Mouse (Mus musculus): ENCODE data around the gene Rnf31. TPM values are rescaled to one million over a fixed set of nuclear protein-coding genes. Genes with fewer than 3 reads are reported as not detected.

The Rnf31 gene
- total RNA-seq, 2 experiments from 2014 or later = 35.6 to 37.2 TPM

DNA sequence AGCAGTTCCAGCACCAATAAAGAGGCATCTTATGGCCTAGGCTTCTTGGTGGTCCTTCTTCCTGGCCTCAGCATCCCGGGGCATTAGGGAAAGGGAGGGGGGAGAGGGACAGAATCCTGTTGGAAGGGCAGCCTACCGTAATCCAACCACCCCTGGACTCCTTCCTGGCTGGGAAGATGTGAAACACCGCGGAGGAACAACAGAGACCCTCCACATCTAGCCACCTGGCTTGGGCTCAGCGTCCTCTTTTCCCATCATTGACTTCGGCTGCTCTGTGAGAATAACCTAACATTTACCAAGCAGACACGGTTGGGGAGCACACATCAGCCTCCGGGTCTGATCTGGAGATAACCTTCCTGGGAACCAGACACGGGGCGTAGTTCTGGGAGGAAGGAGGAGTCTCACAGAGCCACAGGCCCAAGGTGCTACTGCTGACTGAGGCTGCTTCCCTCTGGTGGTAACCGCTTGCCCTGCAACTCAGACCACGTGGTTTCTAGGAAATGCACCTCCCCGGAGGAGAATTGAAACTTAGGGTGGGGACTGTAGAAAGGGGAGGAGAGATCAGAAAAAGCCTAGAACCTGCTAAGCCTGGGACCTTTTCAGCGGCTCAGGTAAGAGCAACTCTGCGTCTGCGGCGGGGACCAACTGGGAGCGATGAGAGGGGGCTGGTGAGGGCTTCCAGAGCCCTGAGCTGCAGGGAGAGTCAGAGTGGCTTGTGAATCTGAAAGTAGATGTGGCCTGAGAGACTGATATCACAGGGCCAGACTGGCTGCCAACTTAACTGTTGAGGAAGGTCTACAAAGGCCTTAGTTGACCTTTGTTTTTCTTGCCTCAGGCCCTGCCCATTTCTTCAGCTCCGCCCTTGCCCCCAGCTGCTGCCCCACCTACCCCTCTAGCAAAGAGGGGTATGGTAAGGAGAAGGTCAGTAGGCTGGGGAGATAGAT lies 12.4 kb downstream of the Rnf31 start:
- peak; percentile 85 to 91 for DNase-seq (ENCODE audit: low spot score in 2 of 2)

DNA sequence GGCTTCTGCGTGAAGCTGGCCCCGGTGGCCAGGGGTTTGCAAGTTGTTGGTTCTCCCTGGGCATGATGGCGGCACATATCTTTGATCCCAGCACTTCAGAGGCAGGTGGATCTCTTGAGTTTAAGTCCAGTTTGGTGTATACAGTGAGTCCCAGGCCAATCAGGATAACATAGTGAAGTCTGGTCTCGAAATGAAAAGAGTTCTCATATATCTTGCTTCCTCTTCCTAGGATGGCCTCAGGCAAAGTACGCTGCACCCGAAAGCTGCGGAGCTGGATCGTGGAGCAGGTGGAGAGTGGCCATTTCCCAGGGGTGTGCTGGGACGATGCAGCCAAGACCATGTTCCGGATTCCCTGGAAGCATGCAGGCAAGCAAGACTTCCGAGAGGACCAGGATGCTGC lies 13.3 kb downstream of the Rnf31 start:
- DNase-seq (ENCODE audit: low spot score in 2 of 2) = no peak

DNA sequence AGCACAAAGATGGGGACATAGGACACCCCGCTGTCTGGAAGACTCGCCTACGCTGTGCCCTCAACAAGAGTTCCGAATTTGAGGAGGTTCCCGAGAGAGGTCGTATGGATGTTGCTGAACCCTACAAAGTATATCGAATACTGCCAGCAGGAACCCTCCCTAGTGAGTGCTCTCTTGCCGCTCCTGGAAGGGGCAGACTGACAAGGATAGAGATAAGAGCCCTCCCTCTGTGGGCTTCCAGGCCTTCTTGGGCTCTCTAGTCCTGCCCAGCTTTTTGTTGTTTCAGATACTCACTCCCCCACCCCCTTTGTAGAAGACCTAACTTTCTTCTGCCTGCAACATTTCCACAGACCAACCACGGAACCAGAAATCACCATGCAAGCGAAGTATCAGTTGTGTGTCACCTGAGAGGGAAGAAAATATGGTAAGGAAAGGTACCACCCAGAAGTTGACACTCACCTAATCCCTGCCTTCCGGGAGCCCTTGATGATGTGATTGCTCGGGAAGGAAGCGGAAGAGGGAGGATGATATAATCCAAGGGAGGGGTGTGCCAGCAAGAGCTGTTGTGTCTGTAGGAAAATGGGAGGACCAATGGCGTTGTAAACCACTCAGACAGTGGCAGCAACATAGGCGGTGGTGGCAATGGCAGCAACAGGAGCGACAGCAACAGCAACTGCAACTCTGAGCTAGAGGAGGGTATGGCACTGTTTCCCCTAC lies 14.4 kb downstream of the Rnf31 start:
- DNase-seq (ENCODE audit: low spot score in 2 of 2) = no peak

DNA sequence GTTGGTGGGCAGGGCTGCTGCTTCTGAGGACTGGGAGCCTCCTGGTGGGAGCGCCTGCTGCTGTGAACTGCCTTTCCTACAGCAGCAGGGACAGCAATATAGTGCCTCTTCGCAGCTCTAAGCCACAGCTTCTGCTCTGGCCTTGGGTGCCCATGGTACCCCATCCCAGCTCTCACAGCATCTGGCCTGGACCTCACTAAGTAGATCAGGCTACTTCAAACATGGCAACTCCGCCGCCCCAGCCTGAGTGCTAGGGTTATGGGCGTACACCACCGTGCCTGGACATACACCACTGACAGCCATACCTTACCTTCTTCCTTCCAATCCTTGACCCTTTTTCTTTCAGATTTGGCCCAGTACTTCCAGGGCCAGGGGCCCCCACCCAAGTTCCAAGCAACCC lies 16.8 kb downstream of the Rnf31 start:
- DNase-seq (ENCODE audit: low spot score in 2 of 2) = no peak

DNA sequence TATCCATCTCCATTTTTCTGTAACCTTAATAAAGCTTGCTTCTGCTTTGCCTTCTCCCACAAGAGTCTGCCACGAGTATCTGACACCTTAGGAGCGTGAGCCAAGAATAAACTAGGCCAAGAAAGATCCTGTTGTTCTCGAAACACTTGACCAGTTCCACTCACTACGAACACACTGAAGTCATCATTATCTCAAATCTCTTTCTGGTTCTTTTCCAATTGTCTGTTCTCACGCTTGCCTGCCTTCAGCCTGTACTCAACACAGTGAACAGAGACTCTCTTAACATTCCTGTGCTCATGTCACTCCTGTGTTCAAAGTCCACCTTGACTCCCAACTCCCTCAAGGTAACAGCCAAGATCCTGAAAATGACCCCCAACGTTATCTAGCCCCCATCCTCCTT lies 21.8 kb downstream of the Rnf31 start:
- no peak for DNase-seq (ENCODE audit: low spot score in 2 of 2)

DNA sequence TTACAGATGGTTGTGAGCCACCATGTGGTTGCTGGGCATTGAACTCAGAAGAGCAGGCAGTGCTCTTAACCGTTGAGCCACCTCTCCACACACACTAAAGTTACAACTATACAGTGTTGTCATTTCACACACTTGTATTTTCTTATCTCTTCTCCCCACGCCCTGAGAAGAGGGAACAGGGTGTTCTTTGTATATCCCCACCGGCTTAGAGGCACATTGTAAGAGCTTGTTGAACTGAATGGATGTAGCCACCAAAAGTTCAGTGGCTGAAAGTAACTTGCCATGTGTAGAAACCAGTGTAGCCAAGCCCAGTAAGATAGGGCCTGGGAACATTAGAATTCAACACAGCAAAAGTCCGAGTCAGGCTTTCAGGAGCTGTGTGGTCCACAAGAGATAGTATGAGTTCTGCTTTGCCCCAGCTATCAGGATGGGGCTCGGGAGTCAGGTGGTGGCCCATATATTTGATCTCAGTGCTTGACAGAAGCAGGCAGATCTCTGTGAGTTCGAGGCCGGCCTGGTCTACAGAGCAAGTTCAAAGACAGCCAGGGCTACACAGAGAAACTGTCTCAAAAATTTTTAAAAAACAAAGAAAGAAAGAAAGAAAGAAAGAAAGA lies 23.2 kb downstream of the Rnf31 start:
- no peak for DNase-seq (ENCODE audit: low spot score in 2 of 2)

DNA sequence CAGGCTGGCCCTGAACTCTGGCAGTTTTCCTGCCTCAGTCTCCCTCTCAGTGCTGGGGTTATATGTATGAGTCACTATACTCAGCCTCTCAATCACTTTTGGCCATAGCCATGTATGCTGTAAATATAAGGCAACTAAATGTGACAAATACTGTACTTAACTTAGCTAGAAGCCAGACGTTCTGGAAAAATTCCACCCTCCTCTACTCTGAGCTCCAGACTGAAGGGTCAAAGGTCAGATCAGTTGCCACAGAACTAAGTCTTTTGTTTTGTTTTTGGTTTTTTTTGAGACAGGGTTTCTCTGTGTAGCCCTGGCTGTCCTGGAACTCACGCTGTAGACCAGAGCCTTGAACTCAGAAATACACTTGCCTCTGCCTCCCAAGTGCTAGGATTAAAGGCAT lies 24.4 kb downstream of the Rnf31 start:
- no peak for DNase-seq (ENCODE audit: low spot score in 2 of 2)

DNA sequence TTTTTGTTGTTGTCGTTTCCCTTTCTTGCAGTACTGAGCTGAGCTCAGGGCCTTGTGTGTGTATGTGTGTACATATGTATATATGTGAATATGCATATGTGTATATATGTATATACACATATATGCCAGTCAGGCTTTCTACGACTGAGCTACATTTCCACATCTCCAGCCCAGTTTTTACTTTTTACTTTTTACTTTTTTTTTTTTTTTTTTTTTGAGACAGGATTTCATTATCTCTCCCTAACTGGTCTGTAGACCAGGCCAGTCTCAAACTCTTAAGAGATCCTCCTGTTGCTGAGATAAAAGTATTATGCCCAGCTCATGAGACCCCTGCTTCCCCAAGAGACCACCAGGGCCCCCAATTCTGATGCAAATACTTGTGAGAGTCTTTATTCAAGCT lies 25.3 kb downstream of the Rnf31 start:
- DNase-seq (ENCODE audit: low spot score in 2 of 2) = no peak

DNA sequence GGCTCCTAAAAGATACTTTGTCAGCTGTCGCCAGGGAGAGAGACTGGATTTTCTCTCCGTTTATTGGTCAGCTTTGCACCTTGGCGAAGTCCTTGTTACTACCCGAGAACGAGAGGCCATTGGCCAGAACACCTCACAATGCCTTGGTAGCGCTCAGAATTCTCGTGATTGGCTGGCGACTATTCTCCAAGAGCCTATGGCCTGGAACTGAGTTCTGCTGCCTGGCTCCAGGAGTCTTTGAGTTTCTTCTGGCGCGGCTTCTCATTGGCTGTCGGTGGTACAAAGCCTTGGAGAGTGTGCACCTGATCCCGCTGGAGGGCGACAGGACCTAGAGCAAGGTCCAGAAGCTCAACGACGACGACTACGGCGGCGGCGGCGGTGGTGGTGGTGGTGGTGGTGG lies 26.3 kb downstream of the Rnf31 start, which contains the start of gene Rec8:
Rec8 (plus strand) TSS at position 216 of the 400 bp plus-strand sequence.
- no peak for DNase-seq (ENCODE audit: low spot score in 2 of 2)

DNA sequence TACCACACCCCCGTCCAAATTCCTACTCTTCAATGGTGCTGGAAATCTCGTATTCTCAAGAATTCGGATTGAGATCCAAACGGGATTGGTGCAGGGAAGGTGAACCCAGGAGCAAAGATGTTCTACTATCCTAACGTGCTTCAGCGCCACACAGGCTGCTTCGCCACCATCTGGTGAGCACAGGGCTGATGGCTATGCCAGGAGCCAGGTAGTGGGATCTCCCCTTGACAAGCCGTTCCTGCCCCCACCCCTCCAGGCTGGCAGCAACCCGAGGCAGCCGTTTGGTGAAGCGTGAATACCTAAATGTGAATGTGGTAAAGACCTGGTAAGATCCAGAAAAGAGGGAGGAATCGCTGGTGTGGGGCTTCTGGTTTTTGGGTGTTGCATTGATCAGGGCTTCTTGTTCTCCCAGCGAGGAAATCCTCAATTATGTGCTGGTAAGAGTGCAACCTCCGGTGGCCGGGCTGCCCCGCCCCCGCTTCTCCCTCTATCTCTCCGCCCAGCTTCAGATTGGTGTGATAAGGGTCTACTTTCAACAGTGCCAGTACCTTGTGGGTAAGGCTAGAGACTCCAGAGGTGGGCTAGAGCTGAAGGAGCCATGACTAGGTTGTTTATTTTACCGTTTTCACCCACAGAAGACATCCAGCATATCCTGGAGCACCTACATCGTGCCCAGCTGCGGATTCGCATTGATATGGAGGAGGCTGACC lies 27.1 kb downstream of the Rnf31 start:
- no peak for DNase-seq (ENCODE audit: low spot score in 2 of 2)

DNA sequence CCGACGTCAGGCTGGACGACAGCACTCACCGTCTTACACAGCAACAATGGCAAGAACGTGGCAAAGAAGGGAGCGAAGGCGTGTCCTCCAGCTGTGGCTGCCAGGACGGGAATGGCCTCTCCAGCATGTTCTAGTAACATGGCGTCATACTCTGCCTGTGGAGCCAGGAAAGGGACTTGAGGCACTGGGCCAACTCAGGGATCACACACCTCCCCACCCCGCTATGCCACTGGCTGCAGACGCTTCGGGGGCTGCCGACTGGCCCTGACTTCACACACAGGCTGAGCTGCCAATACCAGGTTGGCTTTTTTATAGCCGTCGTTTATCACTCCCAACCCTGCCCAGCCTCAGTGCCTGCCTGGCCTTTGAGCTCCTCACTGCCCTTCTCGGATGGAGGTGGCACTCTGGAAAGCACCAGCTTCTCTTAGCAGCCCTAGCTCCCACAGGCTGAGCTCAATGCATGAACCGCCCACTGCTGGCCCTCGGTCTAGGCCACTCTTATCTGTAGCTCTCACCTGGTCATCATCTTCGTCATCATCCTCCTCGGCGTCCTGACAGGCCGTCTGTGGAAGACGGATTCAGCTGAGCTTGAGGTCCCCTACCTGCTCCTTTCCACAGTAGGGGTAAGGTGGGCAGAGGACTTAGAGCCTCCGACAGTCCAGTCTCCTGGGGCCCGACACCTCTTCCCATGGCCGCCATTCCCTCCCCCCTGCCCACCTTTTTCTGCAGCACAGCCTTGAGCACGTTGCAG lies 36.7 kb downstream of the Rnf31 start:
- DNase-seq (ENCODE audit: low spot score in 2 of 2) = no peak

DNA sequence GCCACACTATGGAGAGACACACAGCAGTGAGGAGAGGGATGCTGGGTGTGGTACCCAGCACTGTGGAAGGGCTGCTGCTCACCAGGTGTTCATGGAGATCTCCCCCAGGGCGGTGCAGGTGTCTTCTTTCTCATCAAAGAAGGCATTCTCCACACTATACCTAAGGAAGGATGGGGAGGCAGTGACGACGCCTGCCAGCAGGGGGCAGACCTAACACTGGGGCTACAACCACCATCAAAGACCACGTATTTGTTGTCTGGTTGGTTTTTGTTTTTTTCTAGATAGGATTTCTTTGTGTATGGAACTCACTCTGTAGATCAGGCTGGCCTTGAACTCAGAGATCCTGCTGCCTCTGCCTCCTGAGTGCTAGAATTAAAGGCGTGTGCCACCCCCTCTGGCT lies 37.8 kb downstream of the Rnf31 start:
- peak; percentile 44 to 45 for DNase-seq (ENCODE audit: low spot score in 2 of 2)

DNA sequence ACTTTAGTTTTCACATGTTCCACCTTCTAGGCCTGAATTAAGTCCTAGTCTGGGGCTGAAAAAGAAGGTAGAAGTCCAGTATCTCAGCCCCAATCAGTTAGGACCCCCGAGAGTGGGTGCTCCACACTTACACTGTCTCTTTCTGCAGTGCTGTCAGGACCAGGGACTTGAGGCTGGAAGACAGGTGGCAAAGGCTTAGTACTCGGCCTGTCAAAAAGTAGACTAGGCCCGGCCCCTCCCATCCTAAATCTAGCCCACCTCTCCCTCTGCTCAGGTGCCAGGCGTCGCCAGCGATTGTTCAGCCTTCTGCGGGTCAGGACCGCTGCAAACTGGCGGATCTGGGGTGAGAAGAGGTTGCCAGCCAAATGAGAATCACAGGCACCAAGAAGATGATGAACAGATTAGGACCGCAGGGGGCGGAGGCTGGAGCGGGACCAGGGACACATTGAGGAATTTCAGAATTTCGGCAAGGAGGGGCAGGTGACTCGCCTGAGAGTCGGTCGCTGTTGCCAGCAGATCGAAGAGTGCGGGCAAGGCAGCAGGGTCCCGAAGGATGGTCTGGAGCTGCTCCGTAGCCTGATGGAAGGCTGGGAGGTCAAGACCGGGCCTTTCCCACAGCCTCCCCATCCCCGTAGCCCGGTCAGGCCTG lies 43.5 kb downstream of the Rnf31 start:
- no peak for DNase-seq (ENCODE audit: low spot score in 2 of 2)

DNA sequence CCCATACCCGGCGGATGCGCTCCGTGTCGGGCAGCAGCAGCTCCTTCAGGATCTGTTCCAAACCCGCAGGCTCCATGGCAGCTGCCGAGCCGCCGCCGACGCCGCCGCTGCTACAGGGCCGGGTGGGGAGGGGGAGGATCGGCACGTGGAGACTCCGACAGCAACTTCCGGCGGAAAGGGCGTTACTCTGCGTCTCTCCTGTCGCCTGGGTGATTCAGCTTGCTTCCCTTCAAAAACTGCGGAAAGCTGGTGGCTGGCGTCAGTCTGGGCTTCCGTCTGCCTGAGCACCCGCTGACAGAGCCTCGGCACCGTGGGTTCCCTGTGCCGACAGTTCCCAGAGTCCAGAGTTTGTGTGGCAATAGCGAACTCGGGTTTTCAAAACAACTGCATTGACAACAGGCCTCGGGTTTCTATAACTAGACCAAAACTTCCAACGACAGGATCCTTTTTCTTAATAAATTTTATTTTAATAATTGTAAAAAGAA lies 44.1 kb downstream of the Rnf31 start, which contains the start of gene Ipo4:
Ipo4 (minus strand) TSS at position 435 of the 485 bp plus-strand sequence.
- peak; percentile 86 to 88 for DNase-seq (ENCODE audit: low spot score in 2 of 2)

DNA sequence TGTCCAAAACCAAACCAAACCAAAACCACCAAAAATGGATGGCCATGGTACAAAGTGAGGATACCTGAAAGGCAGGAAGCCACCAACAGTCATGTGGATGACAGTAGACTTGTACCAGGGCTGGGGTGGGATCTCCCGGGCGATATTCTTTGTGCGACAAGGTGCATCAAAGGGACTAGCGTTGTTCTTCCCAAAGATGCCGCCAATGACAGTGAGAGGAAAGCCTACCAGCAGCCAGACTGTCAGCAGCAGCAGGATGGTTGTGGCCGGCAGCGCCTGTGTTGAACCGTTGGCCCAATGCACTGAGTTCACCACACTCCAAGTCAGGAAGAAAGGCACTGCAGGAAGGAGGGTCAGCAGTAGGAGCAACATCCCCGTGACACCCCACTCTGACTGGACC lies 46.3 kb downstream of the Rnf31 start, which contains the start of gene Gm49378:
Gm49378 (minus strand) TSS at position 101 of the 400 bp plus-strand sequence.
- DNase-seq (ENCODE audit: low spot score in 2 of 2) = no peak

DNA sequence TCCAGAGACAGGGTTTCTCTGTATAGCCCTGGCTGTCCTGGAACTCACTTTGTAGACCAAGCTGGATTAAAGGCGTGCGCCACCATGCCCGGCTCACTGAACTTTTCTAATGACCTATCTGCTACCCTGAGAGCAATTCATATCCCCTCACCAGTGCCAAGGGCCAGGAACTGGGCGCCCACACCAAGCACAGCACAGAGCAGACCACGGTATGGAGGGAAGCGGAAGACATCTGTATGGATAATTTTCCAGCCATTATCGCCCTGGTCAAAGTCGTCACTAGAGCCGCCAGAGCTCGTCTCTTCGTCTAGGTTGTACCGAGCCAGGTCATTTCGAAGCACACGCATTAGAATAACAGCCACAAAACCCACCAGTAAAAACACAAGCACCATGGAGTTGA lies 49.3 kb downstream of the Rnf31 start:
- no peak for DNase-seq (ENCODE audit: low spot score in 2 of 2)

DNA sequence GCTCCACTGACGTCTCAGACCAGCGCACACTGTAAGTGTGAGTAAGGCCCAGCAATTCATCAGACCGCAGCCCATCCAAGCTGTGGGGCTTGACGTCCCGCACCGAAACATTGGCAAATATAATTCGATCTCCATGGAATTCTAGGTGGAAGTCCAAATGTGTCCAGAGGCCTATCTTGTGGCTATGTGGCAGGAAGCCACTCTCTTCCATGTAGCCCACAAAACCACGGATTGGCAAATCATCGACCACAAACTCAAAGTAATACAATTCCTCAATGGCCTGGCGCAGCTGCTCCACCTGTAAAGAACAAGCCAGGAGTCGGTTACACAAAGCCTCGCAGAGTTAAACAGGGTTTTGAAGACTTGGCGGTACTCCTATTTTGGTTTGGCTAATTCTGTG lies 49.8 kb downstream of the Rnf31 start:
- no peak for DNase-seq (ENCODE audit: low spot score in 2 of 2)

DNA sequence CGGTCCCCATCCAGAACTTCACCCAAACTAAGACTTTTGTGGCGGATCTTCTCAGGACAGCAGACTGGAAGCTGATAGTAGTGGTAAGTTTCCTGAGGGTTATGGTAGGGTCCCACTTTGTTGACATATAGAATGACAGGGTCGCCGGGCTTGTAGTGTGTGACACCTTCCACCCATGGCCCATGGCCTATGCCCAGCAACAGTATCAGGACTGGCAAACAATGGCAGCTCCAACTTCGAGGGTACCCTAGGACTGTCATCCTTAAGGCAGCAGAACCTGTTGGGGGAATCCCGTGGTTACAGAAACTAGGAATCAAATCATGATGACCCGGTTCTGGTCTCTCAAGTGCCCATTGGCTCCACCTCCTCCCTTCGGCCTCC lies 51.2 kb downstream of the Rnf31 start:
- DNase-seq (ENCODE audit: low spot score in 2 of 2) = no peak

DNA sequence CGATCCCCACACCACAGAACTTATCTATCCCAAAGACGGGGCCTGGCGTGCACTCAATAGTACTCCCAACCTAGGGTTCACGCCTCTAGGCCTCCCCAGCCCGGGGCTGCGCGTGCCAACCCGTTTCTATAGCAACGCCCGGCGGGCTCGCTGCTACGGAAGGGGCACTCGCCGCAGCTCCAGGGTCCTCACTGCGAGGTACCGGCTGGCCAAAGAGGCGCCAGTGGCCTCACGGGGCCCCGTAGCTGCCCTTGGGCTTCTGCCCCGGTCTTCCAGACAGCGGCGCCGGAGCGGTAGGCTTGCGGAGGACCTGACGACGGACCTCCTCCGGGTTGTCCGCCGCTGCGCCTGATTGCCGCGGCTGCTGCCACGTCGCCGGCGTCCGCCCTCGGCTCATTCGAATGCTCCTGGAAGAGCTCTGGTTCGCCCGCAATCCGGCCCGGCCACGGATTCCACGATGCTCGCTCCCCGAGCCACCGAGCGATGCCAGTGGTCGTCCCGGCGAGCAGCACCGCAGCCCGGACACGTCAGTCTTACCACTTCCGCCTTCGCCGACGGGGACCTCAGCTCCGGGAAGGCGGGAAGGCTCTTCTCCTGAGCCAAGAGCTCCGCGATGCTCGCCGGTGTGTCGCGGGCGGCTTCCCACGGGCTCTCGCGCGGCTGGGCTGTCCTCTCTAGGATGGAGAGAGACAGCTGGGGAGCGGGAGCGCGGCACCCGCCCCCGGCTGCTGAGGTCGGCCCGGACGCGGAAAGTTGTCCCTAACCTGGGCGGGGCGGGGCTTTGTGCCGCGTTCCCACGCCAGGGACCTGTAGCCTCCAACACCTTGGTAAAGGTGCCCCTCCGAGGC lies 51.8 kb downstream of the Rnf31 start, which contains the start of gene Tm9sf1:
Tm9sf1 (minus strand) TSS at position 747 of the 848 bp plus-strand sequence.
- peak; percentile 85 to 90 for DNase-seq (ENCODE audit: low spot score in 2 of 2)

All from layer of hippocampus, postnatal 10 days (tissue).